Mouse (Mus musculus): ENCODE data around the gene Lrrtm3. TPM values are rescaled to one million over a fixed set of nuclear protein-coding genes. Genes with fewer than 3 reads are reported as not detected.
A peak's percentile ranks its signal among the peaks of the same experiment; 100 is the strongest.

Gene Lrrtm3
- polyA plus RNA-seq (2015; fragmentation: Nextera tagmentation; extraction: Ambion mirVana): 0.11 and 0.14 TPM in 2 replicates

DNA sequence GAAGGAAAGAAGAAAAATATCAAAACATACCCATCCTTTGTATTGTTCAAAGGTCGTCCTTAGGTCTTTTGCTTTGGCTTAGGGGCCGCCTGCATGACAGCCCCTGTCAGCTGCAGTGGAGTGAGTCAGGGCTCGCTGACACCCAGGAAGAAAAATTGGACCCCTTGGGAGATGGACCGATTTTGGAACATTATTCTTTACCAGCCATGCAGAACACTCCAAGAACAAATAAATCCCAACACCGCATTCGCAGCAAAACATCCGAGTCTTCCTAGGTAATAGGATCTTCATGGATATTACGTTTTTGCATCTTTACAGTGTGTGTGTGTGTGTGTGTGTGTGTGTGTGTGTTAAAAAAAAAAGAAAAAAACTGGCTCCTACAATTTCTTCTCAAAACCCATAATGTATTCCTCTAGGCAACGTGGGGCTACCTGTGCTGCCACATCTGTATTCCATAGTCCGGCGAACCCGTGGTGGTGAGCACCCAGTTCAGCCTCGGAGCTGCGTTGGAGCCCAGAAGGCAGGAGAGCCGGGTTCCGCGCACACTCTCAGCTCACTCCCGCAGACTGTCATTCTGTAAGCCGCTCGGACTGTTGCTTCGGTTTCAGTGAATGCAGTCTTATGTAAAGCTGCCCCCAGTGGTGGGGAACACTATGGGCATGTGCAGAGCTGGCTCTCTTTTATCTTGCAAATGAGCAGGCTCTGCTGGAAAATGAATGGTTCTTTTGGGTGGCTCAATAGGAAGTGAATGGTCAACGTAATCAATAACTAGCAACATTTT is at the start of gene Lrrtm3:
Gene Lrrtm3 (minus strand): TSS at position 598 of the 781 bp plus-strand sequence.
- DNase-seq (ENCODE audit: low spot score) (peak; percentile 80), ATAC-seq (peak; percentile 73)
- TF ChIP-seq EP300 (IDR thresholded peaks at IDR 0.05): no peak
- peak; percentile 79 for TF ChIP-seq CTCF (IDR thresholded peaks at IDR 0.05)
- H3K9ac ChIP-seq (replicated peaks; ENCODE audit: low read depth): no peak within 1 kb of the TSS
- no peak within 1 kb of the TSS for H3K4me3 ChIP-seq (ENCODE audit: low read depth, low read length)
- 0 out of 2 replicates have a peak, but pooled peaks cover 4% of the 10 kb centered on the region for H3K27me3 ChIP-seq (replicated peaks; ENCODE audit: insufficient read depth, low read length)
- H3K4me2 ChIP-seq (replicated peaks; ENCODE audit: low read depth, low read length): peak within 1 kb of the TSS; percentile 42; the same call in 1 of the 2 replicates
- WGBS: under 1% methylated on average over 22 of the region's 22 CpGs
- H3K27ac ChIP-seq (ENCODE audit: low read length): no peak within 1 kb of the TSS
- no peaks in the 10 kb centered on the region for H3K4me1 ChIP-seq (ENCODE audit: insufficient read depth, low read depth, low read length)
- H3K36me3 ChIP-seq (ENCODE audit: insufficient read depth, low read length): no peaks in the 10 kb centered on the region
- no peaks in the 10 kb centered on the region for H3K9me3 ChIP-seq (ENCODE audit: low read length)

DNA sequence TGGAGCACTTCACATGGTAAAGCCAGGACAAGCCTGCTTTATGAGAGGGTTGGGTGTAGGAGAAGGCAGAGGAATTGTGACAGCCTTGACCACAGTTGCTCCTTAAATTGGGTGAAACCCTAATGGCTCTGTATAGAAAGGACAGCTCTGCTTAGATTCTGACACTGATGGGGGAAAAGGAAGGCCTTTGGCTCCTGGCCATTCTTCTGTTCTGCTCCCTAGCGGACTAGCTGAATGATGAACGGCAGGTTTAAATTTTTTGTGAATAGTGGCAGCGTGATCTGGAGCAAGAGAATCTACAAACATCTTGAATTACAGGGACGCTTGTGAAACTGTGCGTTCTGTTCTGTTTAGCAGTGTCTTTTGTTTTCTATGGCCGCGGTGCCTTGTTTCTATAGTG is 45.4 kb upstream of the Lrrtm3 start:
- 67% methylated on average over 7 of the region's 7 CpGs for WGBS
- DNase-seq (ENCODE audit: low spot score): no peak

DNA sequence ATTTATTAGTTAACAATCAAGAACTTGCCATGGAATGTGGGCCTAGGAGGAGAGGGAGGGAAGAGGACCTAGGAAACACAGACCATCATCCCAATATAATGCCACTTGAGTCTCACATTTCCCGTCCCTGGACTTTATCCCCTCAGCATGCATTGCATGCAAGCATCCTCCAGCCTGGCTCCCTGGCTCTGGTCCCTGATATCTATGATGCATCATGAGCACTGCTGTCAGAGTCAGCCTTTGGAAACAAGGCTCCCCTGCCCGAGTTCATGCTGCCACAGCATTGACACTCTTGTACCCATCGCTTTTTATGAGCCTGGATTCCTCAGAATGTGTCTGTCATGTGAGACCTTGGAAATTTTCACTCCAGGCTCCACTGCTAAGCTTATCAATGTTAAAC is 43.4 kb upstream of the Lrrtm3 start:
- ATAC-seq (no peak), DNase-seq (ENCODE audit: low spot score) (no peak)
- Histone ChIP-seq H3K27me3 (replicated peaks; ENCODE audit: insufficient read depth, low read length) (no peaks in the 10 kb centered on the region), H3K36me3 (ENCODE audit: insufficient read depth, low read length) (no peaks in the 10 kb centered on the region), H3K27ac (ENCODE audit: low read length) (no peak overlapping the region), H3K4me3 (ENCODE audit: low read depth, low read length) (no peak overlapping the region), H3K4me1 (ENCODE audit: insufficient read depth, low read depth, low read length) (no peaks in the 10 kb centered on the region), H3K9me3 (ENCODE audit: low read length) (no peaks in the 10 kb centered on the region), H3K4me2 (replicated peaks; ENCODE audit: low read depth, low read length) (no peak overlapping the region), H3K9ac (replicated peaks; ENCODE audit: low read depth) (no peak overlapping the region)
- WGBS: 70% methylated on average over 3 of the region's 3 CpGs
- no peak for TF ChIP-seq CTCF (IDR thresholded peaks at IDR 0.05)
- TF ChIP-seq EP300 (IDR thresholded peaks at IDR 0.05): no peak

More for the DNA sequence above, 45.4 kb upstream of the Lrrtm3 start:
- no peak overlapping the region for H3K4me2 ChIP-seq (replicated peaks; ENCODE audit: low read depth, low read length)
- H3K27me3 ChIP-seq (replicated peaks; ENCODE audit: insufficient read depth, low read length): no peaks in the 10 kb centered on the region
- no peaks in the 10 kb centered on the region for H3K4me1 ChIP-seq (ENCODE audit: insufficient read depth, low read depth, low read length)
- H3K36me3 ChIP-seq (ENCODE audit: insufficient read depth, low read length): no peaks in the 10 kb centered on the region
- H3K9ac ChIP-seq (replicated peaks; ENCODE audit: low read depth): no peak overlapping the region
- H3K27ac ChIP-seq (ENCODE audit: low read length): no peak overlapping the region
- H3K4me3 ChIP-seq (ENCODE audit: low read depth, low read length): no peak overlapping the region
- TF ChIP-seq CTCF (IDR thresholded peaks at IDR 0.05): no peak
- TF ChIP-seq EP300 (IDR thresholded peaks at IDR 0.05): no peak
- ATAC-seq: no peak
- H3K9me3 ChIP-seq (ENCODE audit: low read length): no peaks in the 10 kb centered on the region

DNA sequence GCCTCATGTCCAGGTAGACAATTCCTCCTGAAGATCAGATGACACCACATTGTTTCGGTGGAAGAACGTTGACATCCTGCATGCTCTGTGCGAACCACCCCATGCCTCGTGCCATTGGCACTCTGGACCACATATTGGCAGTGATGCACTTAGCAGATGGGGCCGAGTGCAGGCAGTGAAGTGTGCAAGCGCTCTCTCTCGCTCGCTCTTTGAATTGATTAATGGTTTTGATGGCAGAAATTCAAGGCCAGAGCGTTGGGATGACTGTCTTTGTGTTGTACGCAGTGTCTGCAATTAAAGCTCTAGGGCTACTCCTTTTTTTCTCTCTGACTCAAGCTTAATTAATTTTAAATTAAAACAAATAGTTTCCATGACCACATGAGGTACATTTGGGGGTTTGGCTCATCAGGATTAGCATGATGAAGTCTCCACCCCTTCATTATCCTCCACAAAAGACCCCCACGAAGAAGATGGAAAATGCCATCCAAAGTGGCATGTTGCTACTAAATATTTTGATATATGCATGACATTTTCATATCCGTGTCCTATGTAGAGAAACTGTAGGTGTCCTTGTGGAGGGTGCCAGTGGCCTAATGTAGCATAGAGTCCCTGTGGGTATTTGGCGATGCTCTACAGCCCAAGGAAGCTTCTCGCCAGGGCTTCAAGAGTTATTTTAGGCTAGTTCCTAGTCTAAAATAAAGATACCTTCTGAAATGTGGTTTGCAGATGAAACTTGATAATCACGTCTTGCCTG is 40.5 kb upstream of the Lrrtm3 start:
- Histone ChIP-seq H3K27ac (ENCODE audit: low read length) (no peak overlapping the region), H3K9me3 (ENCODE audit: low read length) (no peaks in the 10 kb centered on the region), H3K27me3 (replicated peaks; ENCODE audit: insufficient read depth, low read length) (no peaks in the 10 kb centered on the region), H3K4me2 (replicated peaks; ENCODE audit: low read depth, low read length) (no peak overlapping the region), H3K4me1 (ENCODE audit: insufficient read depth, low read depth, low read length) (no peaks in the 10 kb centered on the region), H3K9ac (replicated peaks; ENCODE audit: low read depth) (no peak overlapping the region), H3K36me3 (ENCODE audit: insufficient read depth, low read length) (no peaks in the 10 kb centered on the region), H3K4me3 (ENCODE audit: low read depth, low read length) (no peak overlapping the region)
- ATAC-seq (no peak), DNase-seq (ENCODE audit: low spot score) (no peak)
- TF ChIP-seq CTCF (IDR thresholded peaks at IDR 0.05): no peak
- WGBS: 84% methylated on average over 15 of the region's 15 CpGs

DNA sequence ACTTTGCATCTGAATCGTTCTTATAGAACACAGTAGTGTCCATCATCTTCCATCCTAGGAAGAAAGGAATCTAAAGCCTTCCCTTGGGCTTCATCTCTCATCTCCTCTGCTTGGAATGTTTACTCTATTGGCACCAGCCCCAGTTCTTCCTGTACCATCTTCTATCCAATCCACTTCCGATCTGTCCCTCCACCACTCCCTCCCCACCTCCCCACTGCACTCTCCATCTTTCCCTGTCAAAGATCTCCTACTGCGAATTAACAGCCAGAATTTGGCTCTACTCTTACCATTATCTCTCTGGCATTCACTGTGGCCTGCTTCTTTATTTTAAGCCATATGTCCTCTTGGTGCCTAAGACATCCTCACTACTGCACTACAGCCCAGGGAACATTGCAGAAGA is 28.8 kb upstream of the Lrrtm3 start:
- H3K9me3 ChIP-seq (ENCODE audit: low read length): no peaks in the 10 kb centered on the region
- H3K27me3 ChIP-seq (replicated peaks; ENCODE audit: insufficient read depth, low read length): no peaks in the 10 kb centered on the region
- 59% methylated on average over 3 of the region's 3 CpGs for WGBS
- H3K4me1 ChIP-seq (ENCODE audit: insufficient read depth, low read depth, low read length): no peaks in the 10 kb centered on the region
- no peak overlapping the region for H3K4me3 ChIP-seq (ENCODE audit: low read depth, low read length)
- H3K4me2 ChIP-seq (replicated peaks; ENCODE audit: low read depth, low read length): no peak overlapping the region
- no peak overlapping the region for H3K27ac ChIP-seq (ENCODE audit: low read length)
- DNase-seq (ENCODE audit: low spot score) (no peak), ATAC-seq (no peak)
- H3K9ac ChIP-seq (replicated peaks; ENCODE audit: low read depth): no peak overlapping the region
- TF ChIP-seq EP300 (IDR thresholded peaks at IDR 0.05): no peak
- no peak for TF ChIP-seq CTCF (IDR thresholded peaks at IDR 0.05)
- H3K36me3 ChIP-seq (ENCODE audit: insufficient read depth, low read length): no peaks in the 10 kb centered on the region

DNA sequence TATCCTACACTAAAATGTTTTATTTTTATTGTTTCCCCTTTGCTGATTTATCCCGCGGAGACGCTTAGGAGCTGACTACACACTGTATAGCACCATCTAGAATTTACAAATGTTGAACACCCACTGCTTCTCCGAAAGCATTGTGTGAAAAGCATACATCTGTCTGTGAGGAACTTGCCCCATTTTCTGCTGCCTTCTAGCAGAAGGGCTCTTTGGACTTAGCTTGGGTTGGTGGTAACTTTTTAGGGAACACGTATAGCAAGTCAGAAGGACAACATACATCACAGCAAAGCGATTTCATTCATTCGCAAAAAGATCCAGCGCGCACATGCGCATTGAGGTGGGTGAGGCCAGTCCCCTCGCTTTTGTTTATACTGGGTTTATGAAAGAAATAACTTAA is 25.2 kb upstream of the Lrrtm3 start:
- no peak for TF ChIP-seq CTCF (IDR thresholded peaks at IDR 0.05)
- ATAC-seq: no peak
- H3K36me3 ChIP-seq (ENCODE audit: insufficient read depth, low read length): no peaks in the 10 kb centered on the region
- no peak overlapping the region for H3K4me3 ChIP-seq (ENCODE audit: low read depth, low read length)
- H3K27ac ChIP-seq (ENCODE audit: low read length): no peak overlapping the region
- 92% methylated on average over 11 of the region's 11 CpGs for WGBS
- H3K4me1 ChIP-seq (ENCODE audit: insufficient read depth, low read depth, low read length): no peaks in the 10 kb centered on the region
- no peak for DNase-seq (ENCODE audit: low spot score)
- H3K4me2 ChIP-seq (replicated peaks; ENCODE audit: low read depth, low read length): no peak overlapping the region
- no peak overlapping the region for H3K9ac ChIP-seq (replicated peaks; ENCODE audit: low read depth)
- H3K27me3 ChIP-seq (replicated peaks; ENCODE audit: insufficient read depth, low read length): no peaks in the 10 kb centered on the region
- H3K9me3 ChIP-seq (ENCODE audit: low read length): no peaks in the 10 kb centered on the region
